Mouse (Mus musculus): Measurements from ENCODE around the gene Adcy7. TPM values are rescaled to one million over a fixed set of nuclear protein-coding genes. Genes with fewer than 3 reads are reported as not detected.

Adcy7 gene
- total RNA-seq, 2 experiments from 2014 or later, result 5.7 to 11.5 TPM

Other genes with a start within 250 kb of the Adcy7 start
- gene Cnep1r1, start 153.6 kb upstream of the Adcy7 start, total RNA-seq (2021), result 10 to 100 TPM; 34.6 to 38.2 TPM
- 10 to 100 TPM; 31.5 to 34.3 TPM for gene Heatr3, start 134.5 kb upstream of the Adcy7 start, total RNA-seq (2021)
- 10 to 100 TPM; 27.9 to 32.1 TPM for gene Tent4b, start 73.2 kb upstream of the Adcy7 start, total RNA-seq (2021)
- 10 to 100 TPM; 71.2 to 75.4 TPM for gene Brd7, start 89.8 kb downstream of the Adcy7 start, total RNA-seq (2021)
- gene Nkd1, start 249.0 kb downstream of the Adcy7 start, total RNA-seq (2021), result 10 to 100 TPM; 40.8 to 51.1 TPM